Mouse (Mus musculus): ENCODE data around the gene Elane.

Gene Elane

GRCm38 (mm10) chr10:79932736-79933135 lies 46.7 kb downstream of the Elane start:
- DNase-seq = peak; percentile 54

GRCm38 (mm10) chr10:79933145-79933679 lies 47.2 kb downstream of the Elane start:
- no peak for DNase-seq

GRCm38 (mm10) chr10:79933861-79934260 lies 47.8 kb downstream of the Elane start:
- DNase-seq = no peak

DNA sequence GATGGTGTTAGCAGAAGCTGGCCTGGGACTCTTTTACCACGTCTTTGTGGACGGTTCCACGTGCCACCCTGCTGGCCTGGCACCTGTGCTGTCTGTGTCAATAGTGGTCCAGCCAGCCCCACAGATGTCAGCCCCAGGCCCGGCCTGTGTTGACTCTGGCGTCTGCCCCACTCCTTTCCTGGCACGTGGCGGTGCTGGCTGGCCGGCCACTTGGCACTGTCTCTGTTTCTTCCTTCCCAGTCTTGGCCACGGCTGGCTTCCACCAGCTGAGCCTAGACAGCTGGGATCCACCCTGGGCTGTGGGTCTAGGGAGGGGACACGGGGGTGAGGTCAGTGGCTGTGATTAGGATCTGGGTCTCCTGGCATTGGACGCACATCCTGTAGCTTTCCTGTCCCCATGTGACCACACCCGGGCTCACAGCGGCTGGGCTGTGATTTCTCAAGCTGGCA lies 48.2 kb downstream of the Elane start:
- DNase-seq = peak; percentile 70

GRCm38 (mm10) chr10:79934794-79935569 lies 48.9 kb downstream of the Elane start:
- DNase-seq = no peak

GRCm38 (mm10) chr10:79936284-79936910 lies 50.4 kb downstream of the Elane start:
- no peak for DNase-seq

DNA sequence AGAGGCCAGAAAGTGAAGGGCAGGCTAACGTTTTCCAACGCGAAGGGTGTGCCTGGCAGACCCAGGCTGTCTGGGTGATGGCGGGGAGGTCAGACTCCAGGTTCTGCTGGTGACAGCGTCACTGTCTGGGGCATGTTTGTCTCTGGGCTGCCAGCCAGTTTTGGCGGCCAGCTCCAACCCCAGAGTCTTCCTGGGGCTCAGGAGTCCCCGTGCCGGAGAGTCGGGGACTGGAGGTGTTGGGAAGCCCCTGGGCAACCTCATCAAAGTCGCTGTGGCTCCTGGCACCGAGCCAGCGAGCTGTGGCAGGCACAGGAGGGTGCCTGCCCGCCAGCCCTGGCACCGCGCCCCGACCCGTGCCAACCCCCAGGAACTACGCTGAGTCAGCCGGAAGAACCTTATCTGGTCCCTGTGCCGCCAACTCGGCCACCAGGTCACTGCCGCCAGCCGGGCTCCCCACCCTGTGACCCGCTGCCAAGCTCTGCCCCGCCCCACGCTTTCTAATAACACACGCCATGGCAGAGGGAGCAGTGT lies 50.9 kb downstream of the Elane start:
- DNase-seq = peak; percentile 59
